Mouse (Mus musculus): ENCODE results near the gene Cnr1. TPM values are rescaled to one million over a fixed set of nuclear protein-coding genes. Genes with fewer than 3 reads are reported as not detected.

The Cnr1 gene
- total and polyA plus RNA-seq, 3 experiments = not detected

GRCm38 (mm10) chr4:33886026-33886425 is 38.4 kb upstream of the Cnr1 start:
- H3K79me2 ChIP-seq (ENCODE audit: control insufficient read depth, insufficient read depth, low read length, poor library complexity) = no peaks in the 10 kb centered on the region
- H3K36me3 ChIP-seq (ENCODE audit: control insufficient read depth in 1 of 2, insufficient read depth in 2 of 2, low read length in 2 of 2) = no peaks in the 10 kb centered on the region
- no peak overlapping the region for H3K4me3 ChIP-seq (ENCODE audit: control insufficient read depth in 1 of 2, insufficient read depth in 1 of 2, low read depth in 2 of 2, low read length in 2 of 2)
- no peak for DNase-seq (ENCODE audit: low read depth, low spot score)
- H3K9ac ChIP-seq (ENCODE audit: control insufficient read depth, low read depth, low read length, poor library complexity, severe bottlenecking) = no peak overlapping the region
- H3K9me3 ChIP-seq (replicated peaks; ENCODE audit: insufficient read depth, low read length) = no peaks in the 10 kb centered on the region
- TF ChIP-seq JUND (IDR thresholded peaks at IDR 0.05; ENCODE audit: low read depth, low read length) = no peak
- TF ChIP-seq USF1 (IDR thresholded peaks at IDR 0.05; ENCODE audit: low read depth, low read length) = no peak
- TF ChIP-seq UBTF (IDR thresholded peaks at IDR 0.05; ENCODE audit: borderline replicate concordance, insufficient read depth, low read depth, low read length) = no peak
- TF ChIP-seq MEF2A (IDR thresholded peaks at IDR 0.05; ENCODE audit: extremely low read depth, insufficient replicate concordance, low read depth, low read length, poor library complexity, severe bottlenecking) = no peak
- TF ChIP-seq TCF12 (IDR thresholded peaks at IDR 0.05; ENCODE audit: low read depth, low read length) = no peak
- no peak for TF ChIP-seq RAD21 (IDR thresholded peaks at IDR 0.05; ENCODE audit: low read depth, low read length)
- no peak for TF ChIP-seq MXI1 (IDR thresholded peaks at IDR 0.05; ENCODE audit: low read depth, low read length)
- TF ChIP-seq EP300 (IDR thresholded peaks at IDR 0.05; ENCODE audit: low read depth in 1 of 2, low read length in 2 of 2) = no peak
- no peak for TF ChIP-seq ZMIZ1 (IDR thresholded peaks at IDR 0.05; ENCODE audit: low read depth, low read length)
- no peak for TF ChIP-seq TBP (IDR thresholded peaks at IDR 0.05; ENCODE audit: low read depth, low read length)
- H3K27me3 ChIP-seq (ENCODE audit: control insufficient read depth in 1 of 2, insufficient read depth in 2 of 2, low read length in 2 of 2) = no peaks in the 10 kb centered on the region; a peak in 2 of 4 replicates
- H3K4me1 ChIP-seq (ENCODE audit: control insufficient read depth in 1 of 2, insufficient read depth in 2 of 2, low read length in 2 of 2) = no peaks in the 10 kb centered on the region
- no peak overlapping the region for H3K27ac ChIP-seq (ENCODE audit: control insufficient read depth, low read depth, low read length)

GRCm38 (mm10) chr4:33889976-33890375 is 34.4 kb upstream of the Cnr1 start:
- H3K36me3 ChIP-seq (ENCODE audit: control insufficient read depth in 1 of 2, insufficient read depth in 2 of 2, low read length in 2 of 2) = no peaks in the 10 kb centered on the region
- no peaks in the 10 kb centered on the region for H3K4me1 ChIP-seq (ENCODE audit: control insufficient read depth in 1 of 2, insufficient read depth in 2 of 2, low read length in 2 of 2)
- H3K79me2 ChIP-seq (ENCODE audit: control insufficient read depth, insufficient read depth, low read length, poor library complexity) = no peaks in the 10 kb centered on the region
- DNase-seq (ENCODE audit: low read depth, low spot score) = no peak
- no peak overlapping the region for H3K4me3 ChIP-seq (ENCODE audit: control insufficient read depth in 1 of 2, insufficient read depth in 1 of 2, low read depth in 2 of 2, low read length in 2 of 2)
- H3K9me3 ChIP-seq (replicated peaks; ENCODE audit: insufficient read depth, low read length) = no peaks in the 10 kb centered on the region
- no peak overlapping the region for H3K27ac ChIP-seq (ENCODE audit: control insufficient read depth, low read depth, low read length)
- no peaks in the 10 kb centered on the region; a peak in 2 of 4 replicates for H3K27me3 ChIP-seq (ENCODE audit: control insufficient read depth in 1 of 2, insufficient read depth in 2 of 2, low read length in 2 of 2)
- H3K9ac ChIP-seq (ENCODE audit: control insufficient read depth, low read depth, low read length, poor library complexity, severe bottlenecking) = no peak overlapping the region
- TF ChIP-seq CHD1 (IDR thresholded peaks at IDR 0.05; ENCODE audit: low read depth, low read length) (no peak), CTCF (IDR thresholded peaks at IDR 0.05 in 2 of 3, conservative IDR thresholded peaks at IDR 0.05 in 1 of 3; ENCODE audit: control insufficient read depth in 1 of 3, insufficient read depth in 1 of 3, low read depth in 2 of 3, low read length in 3 of 3, poor library complexity in 1 of 3, severe bottlenecking in 1 of 3) (no peak)

GRCm38 (mm10) chr4:33892178-33892869 is 32.1 kb upstream of the Cnr1 start:
- no peaks in the 10 kb centered on the region for H3K9me3 ChIP-seq (replicated peaks; ENCODE audit: insufficient read depth, low read length)

More at GRCm38 (mm10) chr4:33892178-33892869, 32.1 kb upstream of the Cnr1 start:
- Histone ChIP-seq H3K36me3 (ENCODE audit: control insufficient read depth in 1 of 2, insufficient read depth in 2 of 2, low read length in 2 of 2) (no peaks in the 10 kb centered on the region), H3K27ac (ENCODE audit: control insufficient read depth, low read depth, low read length) (no peak overlapping the region), H3K4me3 (ENCODE audit: control insufficient read depth in 1 of 2, insufficient read depth in 1 of 2, low read depth in 2 of 2, low read length in 2 of 2) (no peak overlapping the region), H3K9ac (ENCODE audit: control insufficient read depth, low read depth, low read length, poor library complexity, severe bottlenecking) (no peak overlapping the region), H3K79me2 (ENCODE audit: control insufficient read depth, insufficient read depth, low read length, poor library complexity) (no peaks in the 10 kb centered on the region), H3K4me1 (ENCODE audit: control insufficient read depth in 1 of 2, insufficient read depth in 2 of 2, low read length in 2 of 2) (no peaks in the 10 kb centered on the region), H3K27me3 (ENCODE audit: control insufficient read depth in 1 of 2, insufficient read depth in 2 of 2, low read length in 2 of 2) (no peaks in the 10 kb centered on the region; a peak in 2 of 4 replicates)
- TF ChIP-seq BHLHE40 (IDR thresholded peaks at IDR 0.05; ENCODE audit: borderline replicate concordance, low read depth, low read length) (no peak), MXI1 (IDR thresholded peaks at IDR 0.05; ENCODE audit: low read depth, low read length) (no peak), ZMIZ1 (IDR thresholded peaks at IDR 0.05; ENCODE audit: low read depth, low read length) (no peak), ZNF384 (IDR thresholded peaks at IDR 0.05; ENCODE audit: low read depth, low read length) (no peak), POLR2A (IDR thresholded peaks at IDR 0.05; ENCODE audit: control insufficient read depth in 1 of 2, insufficient read depth in 1 of 2, low read depth in 1 of 2, low read length in 2 of 2, poor library complexity in 1 of 2) (no peak), MYB (IDR thresholded peaks at IDR 0.05; ENCODE audit: low read depth, low read length) (no peak), SIN3A (IDR thresholded peaks at IDR 0.05; ENCODE audit: low read length) (no peak), MAFK (IDR thresholded peaks at IDR 0.05; ENCODE audit: borderline replicate concordance, low read depth, low read length) (no peak), GABPA (IDR thresholded peaks at IDR 0.05; ENCODE audit: low read depth, low read length) (no peak), USF1 (IDR thresholded peaks at IDR 0.05; ENCODE audit: low read depth, low read length) (no peak), NRF1 (IDR thresholded peaks at IDR 0.05; ENCODE audit: insufficient read depth, low read depth, low read length, poor library complexity, severe bottlenecking) (no peak), RCOR1 (IDR thresholded peaks at IDR 0.05; ENCODE audit: low read depth, low read length) (no peak), NELFE (IDR thresholded peaks at IDR 0.05; ENCODE audit: low read depth, low read length) (no peak)
- no peak for DNase-seq (ENCODE audit: low read depth, low spot score)
